Mouse (Mus musculus) gastrocnemius, adult 18-20 months (tissue): ENCODE results near the gene Dnah7c. TPM values are rescaled to one million over a fixed set of nuclear protein-coding genes. Genes with fewer than 3 reads are reported as not detected.
"Not testable (repeated sequence)": the region's sequence is repeated elsewhere in the genome, so short reads cannot be mapped to it uniquely, and the experiment has no call there.

Experiments used
- DNase-seq: peaks from one replicate; pipeline ENCODE4 v3.0.0; 2021; ENCODE audit warnings: low spot score
- long read RNA-seq, 2 experiments: library from polyadenylated mRNA; stranded (forward); transcript quantifications; one replicate each; pipeline ENCODE4 v2.0.0; 2021
- total RNA-seq, 2 experiments: library from RNA; stranded (reverse); gene quantifications; 2 replicates each; pipeline ENCODE4 v1.2.3; 2021

Dnah7c gene
- total RNA-seq: not detected
- long read RNA-seq, experiment 1: 0 reads
- long read RNA-seq, experiment 2: 0 reads

DNA sequence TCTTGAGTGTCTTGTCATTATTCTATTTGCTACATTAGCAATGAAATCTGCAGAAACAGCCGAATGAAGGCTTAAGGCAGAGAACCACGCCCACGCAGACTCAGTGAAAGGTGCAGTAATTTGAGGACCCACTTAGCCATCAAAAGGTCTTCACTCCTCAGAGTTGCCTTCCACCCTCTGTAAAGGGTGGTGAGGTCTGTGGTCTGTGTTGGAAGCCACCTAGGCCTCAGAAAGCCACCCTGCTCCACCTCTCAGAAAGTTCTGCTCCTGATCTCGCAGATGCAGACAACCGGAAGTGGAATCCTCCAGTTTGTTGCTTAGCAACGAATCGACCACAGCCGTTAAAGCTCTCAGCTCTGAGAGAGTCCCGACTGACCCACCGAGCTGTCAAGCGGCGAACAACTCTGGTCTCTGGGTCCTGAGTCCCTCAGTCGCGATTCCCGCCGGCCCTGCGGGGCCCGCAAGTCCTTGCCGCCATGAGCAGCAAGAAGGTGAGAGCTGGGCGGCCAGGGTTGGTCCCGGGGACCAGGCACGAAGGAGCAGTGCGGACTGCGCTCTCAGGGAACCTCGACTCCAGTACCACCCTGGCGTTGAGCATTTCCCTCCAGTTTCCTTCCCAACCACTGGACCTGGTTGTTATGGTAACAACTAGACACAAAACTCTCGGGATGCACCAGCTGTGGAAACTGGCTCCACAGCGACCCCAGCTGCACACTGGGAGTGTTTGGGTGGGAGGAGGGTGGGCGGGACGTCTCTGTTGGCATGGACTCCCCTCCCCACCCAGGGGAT is at the start of gene Dnah7c:
Dnah7c (plus strand) TSS at position 456 of the 789 bp plus-strand sequence.
- no peak for DNase-seq

DNA sequence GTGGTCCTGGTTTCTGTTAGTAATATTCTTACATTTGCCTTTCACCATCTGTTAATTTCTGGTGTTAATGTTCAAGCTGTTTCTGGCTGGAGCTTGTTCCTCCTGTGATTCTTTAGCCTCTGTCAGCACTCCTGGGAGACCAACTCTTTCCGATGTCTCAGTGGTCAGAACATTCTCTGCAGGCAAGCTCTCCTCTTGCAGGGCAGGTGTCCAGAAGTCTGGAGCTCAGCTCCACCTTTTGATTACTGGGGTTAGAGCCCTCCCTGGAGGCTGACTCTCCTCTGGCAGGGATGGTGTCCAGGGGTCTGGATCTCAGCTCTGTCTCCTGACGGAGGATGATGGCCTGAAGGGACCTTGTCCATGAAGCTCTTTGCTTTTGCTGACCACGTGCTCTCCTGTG is 44.8 kb upstream of the Dnah7c start:
- DNase-seq: not testable (repeated sequence)

DNA sequence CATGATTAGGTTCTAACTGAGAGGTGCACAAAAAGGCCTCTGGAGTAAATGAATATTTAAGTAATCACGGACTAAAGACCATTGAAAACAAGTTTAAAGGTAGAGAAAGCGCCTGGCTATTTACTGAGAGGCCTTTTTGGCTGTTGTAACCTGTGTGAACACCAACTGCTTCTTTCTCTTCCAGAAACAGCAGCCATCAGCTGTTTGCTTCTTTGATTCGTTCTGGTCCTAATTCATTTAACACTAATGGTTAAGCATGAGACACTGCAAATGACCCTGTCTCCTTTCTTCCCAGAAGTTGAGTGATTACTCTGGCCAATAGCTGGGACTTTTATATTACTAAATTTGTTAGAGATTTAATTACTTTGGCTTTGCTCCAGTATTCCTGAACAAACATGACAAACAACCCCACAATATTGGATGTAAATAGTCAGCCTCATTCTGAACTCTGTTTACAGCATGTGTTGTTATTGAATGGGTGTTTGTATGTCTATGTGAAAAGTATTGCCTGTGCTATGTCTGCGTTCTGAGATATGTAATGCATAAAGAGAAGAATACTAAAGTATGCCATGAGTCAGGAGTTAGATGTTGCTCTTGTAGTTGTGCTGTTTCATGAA is 30.6 kb upstream of the Dnah7c start:
- not testable (repeated sequence) for DNase-seq

DNA sequence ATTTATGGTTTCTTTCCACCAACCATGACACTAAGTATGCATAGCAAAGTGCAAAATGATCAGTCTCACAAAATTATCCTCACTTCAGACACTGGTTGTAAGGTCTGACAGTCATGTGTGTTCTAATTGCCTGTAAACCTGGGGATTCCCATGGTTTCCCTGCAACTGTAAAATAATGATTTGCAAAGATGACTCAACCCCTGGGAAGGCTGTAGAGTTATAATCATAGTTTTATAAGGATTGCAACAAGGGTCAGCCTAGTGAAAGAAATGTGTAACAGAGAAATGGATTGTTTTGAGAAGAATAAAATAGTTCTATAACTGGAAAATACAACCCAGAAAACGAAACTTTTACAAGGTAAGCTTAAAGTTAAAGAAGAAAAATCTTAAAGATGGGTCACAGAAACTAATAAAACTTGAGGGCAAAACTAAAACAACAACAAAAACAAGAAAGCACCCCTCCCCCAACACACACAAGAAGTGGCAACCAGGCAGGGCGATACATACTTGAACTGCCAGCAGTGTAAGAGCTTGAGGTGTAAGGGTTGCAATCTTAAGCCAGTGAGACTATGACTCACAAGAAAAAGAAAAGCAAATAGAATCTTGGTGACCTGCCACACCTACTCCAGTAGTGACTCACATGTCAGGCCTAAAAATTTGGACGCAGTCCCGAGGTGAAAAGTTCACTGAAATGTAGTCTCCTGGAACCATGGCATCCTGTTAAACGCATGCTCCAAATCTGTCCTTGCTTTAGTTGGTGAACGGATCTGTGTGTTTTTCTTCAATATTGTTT is 16.9 kb upstream of the Dnah7c start:
- peak; percentile 15 for DNase-seq

DNA sequence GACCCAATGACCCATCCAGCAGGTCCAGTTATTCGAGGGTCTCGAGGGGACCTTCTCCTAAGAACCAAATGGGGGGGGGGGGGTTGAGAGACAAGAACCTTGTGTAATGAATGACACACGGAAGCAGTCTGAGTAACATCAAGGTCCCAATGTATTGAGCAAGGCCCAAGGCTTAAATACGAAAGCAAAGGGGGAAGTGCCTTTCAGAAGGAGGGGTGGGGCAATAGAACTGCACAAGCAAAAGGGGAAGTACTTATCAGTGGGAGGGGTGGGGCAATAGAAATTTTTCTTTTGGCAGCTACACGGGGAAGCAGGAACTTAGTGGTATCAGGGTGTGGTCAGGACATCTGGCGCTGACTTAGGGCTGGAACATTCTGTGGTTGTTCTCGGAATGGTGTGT is 10.6 kb upstream of the Dnah7c start:
- DNase-seq: not testable (repeated sequence)

DNA sequence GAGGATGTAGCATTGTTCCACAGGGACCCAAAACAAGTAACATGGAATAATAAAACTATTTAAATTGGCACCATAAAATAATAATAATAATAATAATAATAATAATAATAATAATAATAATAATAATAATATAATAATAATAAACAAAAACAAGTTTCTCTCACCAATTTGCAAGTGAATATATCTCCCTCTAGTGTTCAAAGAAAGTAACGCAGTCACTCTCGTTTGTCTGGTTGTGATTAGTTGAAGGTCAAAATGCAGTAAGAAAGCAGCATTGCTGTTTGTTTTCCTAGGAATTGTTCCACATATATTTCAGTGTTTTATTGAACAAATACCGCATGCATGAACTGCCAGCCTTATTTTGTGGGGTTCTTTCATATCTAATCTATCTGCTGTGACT is 8.4 kb upstream of the Dnah7c start:
- not testable (repeated sequence) for DNase-seq

DNA sequence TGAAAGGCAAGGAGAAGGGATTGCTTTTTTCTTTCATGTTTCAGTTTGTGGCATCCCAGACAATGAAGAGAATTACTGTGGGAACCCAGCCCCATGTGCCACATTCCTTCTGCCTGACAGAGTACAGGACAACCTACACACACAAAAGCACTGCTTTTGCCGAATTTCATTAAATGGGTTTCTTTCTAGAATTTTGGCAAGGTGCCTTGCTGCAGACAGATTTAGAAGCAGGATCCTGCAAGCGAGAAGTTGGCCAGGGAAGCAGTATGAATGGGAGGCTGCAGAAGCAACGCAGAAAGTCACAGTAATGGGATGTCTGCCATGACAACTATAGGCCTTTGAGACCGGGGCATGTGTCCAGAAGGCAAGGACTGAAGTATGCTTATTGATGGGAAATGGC is 6.4 kb upstream of the Dnah7c start:
- not testable (repeated sequence) for DNase-seq

DNA sequence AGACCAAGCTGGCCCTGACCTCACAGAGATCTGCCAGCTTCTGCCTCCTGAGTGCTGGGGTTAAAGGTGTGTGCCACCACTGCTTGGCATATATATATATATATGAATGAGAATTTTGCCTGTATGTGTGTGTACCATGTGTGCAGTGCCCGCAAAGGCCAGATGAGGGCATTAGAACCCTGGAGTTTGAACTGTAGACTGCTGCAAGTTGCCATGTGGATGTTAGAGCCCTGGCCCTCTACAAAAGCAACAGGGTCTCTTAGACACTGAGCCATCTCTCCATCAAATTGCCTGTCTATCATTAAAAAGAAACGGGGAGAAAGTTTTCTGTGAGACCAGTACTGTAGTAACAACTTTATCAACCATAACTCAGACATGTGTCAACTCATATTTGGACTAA is 3.0 kb downstream of the Dnah7c start:
- no peak for DNase-seq

DNA sequence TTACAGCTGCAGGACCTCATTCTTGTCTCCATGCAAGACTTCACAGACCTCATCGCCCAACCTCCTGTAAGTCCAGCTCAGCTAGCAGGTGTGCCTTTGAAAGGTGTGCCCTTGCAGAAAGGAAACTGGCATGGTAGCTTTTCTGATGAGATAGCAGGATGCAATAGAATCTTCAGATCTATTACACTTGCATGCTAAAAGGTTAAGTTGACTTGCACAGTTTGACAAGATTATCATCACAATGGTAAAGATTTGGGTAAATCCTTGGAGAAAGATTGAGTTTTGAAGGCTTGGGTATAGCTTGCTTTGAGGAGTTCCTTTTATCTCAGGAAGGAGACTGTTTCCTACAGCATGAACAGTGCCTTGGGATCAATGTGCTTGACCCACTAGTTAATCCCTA is 89.3 kb downstream of the Dnah7c start:
- DNase-seq: not testable (repeated sequence)

DNA sequence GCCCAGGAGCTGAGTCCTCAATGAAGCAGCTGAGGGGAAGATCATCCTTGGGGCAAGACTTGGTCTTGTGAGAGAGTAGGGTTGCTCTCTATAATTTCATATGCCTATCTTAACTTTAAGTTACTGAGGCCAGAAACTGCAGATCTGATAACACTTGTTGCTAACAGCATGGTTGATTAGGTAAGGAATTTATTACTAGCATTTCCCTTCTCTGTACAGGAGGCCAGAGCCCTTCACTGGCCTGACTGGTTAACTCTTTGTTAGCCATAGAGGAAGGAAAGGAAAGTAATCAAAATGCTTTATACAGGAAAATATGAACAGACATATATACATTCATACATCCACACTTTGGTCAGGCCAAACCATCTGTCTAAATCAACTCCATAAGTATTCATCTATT is 95.6 kb downstream of the Dnah7c start:
- DNase-seq: no peak

DNA sequence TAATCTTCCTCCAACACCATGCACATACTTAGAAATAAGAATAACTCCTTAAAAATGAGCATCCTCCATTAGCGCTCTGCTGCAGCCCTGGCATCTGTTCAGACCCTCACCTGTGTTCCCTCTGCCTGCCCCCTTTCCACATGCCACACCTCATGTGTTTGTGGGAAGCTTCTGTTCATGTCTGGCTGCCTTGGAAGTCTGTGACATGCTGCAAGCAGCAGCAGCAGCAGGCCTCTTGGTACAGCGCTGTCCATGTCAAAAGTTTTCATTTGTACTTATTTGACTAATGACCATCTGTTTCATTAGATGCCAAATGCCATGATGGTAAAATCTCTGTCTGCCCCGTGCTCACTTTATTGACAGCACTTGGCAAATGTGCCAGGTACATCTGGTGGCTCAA is 101.1 kb downstream of the Dnah7c start:
- not testable (repeated sequence) for DNase-seq

DNA sequence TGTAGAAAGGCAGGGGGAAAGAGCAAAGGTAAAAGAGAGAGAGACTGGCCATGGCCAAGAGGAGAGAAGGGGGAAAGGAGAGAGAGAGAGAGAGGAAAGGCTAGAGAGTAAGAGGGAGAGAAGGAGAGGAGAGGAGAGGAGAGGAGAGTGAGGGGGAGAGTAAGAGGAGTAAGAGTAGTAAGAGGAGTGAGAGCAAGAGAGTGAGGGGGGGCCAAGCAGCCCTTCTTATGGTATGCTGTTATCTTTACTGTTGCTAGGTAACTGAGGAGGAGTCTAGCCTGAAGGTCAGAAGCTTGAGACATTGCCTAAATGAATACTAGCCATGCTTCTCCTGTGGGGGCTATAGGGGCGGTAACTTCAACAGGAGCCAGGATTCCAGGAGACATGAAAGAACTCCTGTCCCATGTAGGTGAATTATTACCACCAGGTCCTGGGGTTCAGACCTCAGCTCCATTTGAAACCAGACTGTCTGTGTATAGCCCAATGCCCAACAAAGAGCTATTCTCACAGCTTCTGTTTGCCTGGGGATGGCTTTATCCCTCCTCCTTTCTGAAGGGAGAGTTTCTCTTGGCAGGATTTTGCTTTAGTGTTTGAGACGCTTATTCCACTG is 119.5 kb downstream of the Dnah7c start:
- no peak for DNase-seq

DNA sequence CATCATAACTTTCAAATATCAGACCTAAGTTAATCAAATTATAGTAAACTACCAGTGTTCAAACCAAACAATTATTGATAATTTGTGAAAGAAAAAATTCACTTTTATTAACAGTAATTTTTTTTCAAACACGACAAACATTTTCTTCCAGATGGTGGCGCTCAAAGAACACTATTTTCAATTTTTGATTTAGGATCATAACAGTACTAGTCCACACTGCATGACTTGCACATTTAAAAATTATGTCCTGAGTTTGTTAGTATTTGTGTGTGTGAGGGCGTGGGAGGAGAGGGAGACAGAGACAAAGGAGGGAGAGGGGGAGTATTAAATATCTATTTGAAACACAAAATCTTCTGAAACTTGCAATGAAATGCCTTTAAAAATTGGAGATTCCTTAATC is 155.0 kb downstream of the Dnah7c start:
- DNase-seq: no peak

DNA sequence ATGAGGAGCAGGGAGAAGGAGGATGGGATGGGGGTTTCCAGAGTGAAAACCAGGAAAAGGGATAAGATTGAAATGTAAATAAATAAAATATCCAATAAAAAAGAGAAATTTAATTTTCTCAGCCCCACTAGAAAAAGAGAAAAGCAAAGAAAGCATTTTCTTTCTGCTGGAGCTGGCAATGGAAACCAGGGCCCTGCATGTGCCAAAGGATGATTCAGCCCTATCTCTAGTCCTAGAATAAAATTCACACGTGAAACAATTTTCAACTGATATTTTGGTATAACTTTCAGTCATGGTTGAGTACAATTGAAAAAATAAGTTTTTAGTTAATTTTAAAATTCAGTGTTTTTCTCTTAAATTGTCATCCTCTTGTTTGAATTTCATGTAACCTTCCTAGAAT is 168.4 kb downstream of the Dnah7c start:
- not testable (repeated sequence) for DNase-seq

DNA sequence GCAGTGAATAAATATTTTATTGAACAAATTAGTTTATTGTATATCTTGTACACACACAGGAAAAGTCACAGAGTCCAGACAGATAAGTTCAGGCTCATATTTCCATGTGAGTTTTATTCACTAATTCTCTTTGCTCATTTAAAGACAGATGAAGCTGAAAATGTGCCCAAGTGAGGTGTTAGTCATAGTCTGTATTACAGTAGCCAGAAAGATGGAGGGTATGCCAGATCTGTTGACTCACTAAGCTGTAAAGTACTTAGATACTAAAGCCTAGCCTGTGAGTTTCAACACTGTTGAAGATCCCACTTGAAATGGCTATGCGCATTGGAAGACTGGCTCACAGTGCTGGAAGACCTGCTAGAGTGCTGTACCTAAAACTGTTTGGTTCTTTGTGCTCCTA is 171.0 kb downstream of the Dnah7c start:
- DNase-seq: not testable (repeated sequence)

DNA sequence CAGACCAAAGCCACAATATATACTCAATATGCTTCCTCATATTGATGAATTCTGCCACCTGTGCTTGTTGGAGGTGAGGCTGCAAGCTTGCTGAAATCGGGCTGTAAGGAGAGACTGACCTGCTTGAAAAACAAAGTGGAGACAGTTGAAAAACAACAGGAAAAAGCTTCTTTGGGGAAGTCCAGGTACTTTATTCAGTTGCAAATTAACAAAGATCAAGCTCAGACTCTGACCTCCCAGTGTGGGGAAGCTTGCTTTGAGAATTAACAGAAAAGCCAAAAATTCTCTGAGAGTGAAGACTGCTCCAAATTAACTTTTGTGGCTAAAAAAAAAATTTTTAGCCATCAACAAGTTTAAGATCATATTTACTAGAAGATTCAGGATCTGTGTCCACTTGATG is 194.9 kb downstream of the Dnah7c start:
- DNase-seq: no peak

DNA sequence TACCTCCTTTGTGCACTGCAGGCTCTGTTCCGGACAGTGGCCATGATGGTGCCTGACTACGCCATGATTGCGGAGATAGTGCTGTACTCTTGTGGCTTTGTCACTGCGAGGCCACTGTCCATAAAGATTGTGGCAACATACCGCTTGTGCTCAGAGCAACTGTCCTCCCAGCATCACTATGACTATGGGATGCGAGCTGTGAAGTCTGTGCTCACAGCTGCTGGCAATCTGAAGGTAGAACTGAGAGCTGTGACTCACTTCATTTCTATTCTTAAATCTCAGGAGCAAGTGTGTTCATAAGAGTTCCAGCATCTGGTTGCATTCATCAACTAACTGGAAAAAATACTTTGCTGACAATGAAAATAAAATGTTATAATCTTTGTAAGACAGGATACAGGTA is 200.5 kb downstream of the Dnah7c start:
- DNase-seq: not testable (repeated sequence)

DNA sequence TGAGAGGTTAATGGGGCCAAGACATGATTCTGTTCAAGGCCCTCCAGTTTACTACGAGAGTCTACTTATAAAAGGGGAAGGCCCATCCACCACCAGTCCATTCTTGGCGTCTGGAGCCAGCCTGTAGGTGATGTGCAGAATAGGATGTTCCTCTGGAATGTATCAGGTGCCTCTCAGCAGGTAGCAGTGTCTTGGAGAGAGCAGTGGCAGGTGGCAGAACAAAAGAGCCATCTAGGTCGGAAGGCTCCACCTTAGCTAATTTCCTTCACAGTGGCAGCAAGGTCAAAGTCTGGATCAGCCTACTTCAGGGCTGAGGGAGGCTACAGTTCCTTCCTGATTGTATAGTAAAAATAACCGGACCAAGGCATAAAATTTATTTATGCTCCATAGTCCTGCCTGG is 224.4 kb downstream of the Dnah7c start:
- DNase-seq: not testable (repeated sequence)

DNA sequence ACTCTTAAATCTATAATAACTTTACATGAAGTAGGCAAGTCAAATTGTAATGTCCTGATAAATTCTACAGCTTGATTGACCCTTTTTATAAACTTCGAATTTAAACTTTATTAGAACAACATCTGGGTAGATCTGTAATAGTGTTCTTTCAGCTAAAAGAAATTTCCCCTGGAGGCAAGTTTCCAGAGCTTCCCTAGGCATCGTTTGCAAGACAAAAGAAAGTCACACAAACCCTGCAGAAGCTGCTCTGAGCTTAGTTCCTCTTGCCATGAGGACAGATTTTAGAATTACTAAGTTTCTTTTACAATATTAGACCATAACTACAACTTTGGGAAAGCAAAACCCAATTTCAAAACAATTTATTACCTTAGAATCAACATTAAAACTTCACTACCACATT is 227.3 kb downstream of the Dnah7c start:
- not testable (repeated sequence) for DNase-seq

DNA sequence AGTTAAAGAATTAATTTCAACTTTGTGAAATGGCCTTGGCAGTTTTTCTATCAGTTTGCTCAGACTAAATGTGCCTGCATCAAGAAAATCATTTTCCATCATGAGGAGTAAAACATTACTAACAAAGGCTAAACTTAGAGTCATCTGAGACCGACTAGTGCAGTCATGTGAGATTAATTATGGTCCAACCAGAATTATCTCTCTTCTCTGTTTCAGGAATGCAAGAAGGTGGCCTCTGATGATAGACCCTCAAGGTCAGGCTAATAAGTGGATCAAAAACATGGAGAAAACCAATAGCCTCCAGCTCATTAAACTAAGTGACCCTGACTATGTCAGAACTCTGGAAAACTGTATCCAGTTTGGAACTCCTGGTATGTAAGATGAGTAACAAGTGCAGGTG is 299.4 kb downstream of the Dnah7c start:
- not testable (repeated sequence) for DNase-seq

DNA sequence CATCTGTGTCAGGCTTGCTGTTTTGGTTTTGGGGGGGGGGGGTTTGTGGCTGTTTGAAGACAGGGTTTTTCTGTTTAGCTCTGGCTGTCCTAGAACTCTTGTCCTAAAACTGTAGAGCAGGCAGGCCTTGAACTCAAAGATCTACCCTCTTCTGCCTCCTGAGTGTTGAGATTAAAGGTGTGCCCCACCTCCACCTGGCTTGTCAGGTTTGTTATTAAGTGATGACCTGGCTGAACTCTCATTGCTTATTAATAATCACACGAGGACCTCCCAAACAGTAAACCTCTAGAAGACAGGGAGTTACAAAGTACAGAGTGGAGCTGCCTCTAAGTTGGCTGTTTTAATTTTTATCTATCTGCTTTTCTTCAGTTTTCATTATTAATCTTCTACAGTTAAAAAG is 299.9 kb downstream of the Dnah7c start:
- DNase-seq: no peak

DNA sequence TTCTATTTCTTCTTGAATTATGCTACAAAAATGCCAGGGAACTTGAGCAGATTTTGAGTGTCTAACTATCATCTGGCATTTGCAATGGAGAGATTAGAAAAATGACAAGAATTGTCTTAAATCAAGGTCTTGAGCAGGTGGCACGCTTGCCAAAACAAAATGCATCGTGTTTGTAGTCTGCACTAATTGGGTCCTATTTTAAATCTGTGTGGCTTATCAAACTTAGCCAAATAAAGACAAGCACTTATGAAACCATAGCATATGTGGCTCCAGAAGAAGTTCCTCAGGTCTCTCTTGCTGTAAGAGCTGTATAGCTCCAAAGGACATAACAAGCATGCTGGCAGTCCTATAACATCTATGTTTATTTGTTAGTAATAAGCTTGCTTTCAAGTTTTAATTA is 300.3 kb downstream of the Dnah7c start:
- DNase-seq: not testable (repeated sequence)
